Mouse (Mus musculus): ENCODE data around the gene Snta1. TPM values are rescaled to one million over a fixed set of nuclear protein-coding genes. Genes with fewer than 3 reads are reported as not detected.

Gene Snta1
- polyA plus RNA-seq, 1 experiment from 2014 or later: 4.4 TPM

DNA sequence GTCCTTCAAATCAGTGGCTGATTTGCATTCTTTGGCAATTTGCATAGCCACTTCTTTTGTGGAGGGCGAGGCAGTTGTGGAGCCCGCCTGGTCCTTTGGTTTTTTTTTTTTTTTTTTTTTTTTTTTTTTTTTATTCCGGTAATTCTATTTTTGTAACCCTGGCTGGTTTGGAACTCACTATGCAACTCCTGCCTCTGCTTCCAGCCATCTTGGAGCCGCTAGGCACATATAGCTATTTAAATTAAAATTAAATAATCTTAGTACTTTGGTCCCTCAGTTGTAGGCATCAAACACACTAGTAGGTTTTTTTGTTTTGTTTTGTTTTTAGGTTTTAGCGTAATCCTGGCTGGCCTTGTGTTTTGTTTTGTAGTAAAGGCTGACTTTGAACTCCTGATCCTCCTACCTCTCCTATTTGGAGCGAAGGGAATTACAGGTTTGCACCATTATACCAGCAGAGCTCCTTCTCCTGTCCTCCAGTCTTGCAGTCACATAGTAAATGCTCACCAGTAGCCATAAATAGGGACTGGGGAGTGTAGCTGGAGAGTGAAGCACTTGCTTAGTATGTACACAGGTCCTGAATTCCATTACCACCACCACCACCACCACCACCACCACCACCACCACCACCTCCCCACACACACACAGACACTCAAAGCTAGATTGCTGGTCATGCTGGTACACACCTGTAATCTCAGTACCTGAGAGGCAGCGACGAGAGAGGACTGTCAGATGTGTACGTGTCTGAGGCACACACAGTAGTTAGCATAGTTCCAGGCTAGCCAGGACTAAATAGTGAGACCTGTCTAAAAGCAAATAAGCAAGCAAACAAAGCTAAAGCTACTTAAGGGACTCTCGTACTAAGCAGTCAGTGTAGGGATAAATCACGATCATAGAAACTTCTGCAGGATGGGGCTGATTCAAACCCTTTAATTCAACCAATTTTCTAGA lies 19.3 kb upstream of the Snta1 start:
- Histone ChIP-seq H3K36me3 (ENCODE audit: control insufficient read depth, insufficient read depth, low read length) (no peaks in the 10 kb centered on the region), H3K27ac (ENCODE audit: low read depth, low read length) (peak overlapping the region; percentile 85), H3K4me3 (ENCODE audit: low read depth, low read length) (peak overlapping the region; percentile 25), H3K9ac (replicated peaks; ENCODE audit: low read depth, low read length) (peak overlapping the region; percentile 59), H3K4me2 (ENCODE audit: low read depth, low read length) (peak overlapping the region; percentile 58), H3K4me1 (ENCODE audit: control insufficient read depth, insufficient read depth, low read length) (peaks cover 10% of the 10 kb centered on the region), H3K27me3 (ENCODE audit: control insufficient read depth, insufficient read depth, low read length) (no peaks in the 10 kb centered on the region), H3K9me3 (ENCODE audit: control insufficient read depth, low read length) (no peaks in the 10 kb centered on the region)
- WGBS: 26% methylated on average over 11 of the region's 11 CpGs
- no peak for ATAC-seq (ENCODE audit: low read depth)

- Histone ChIP-seq H3K27me3 (ENCODE audit: control insufficient read depth, insufficient read depth, low read length) (no peaks in the 10 kb centered on the region), H3K36me3 (ENCODE audit: control insufficient read depth, insufficient read depth, low read length) (no peaks in the 10 kb centered on the region), H3K4me3 (ENCODE audit: low read depth, low read length) (peak overlapping the region; percentile 25), H3K27ac (ENCODE audit: low read depth, low read length) (peak overlapping the region; percentile 85), H3K9me3 (ENCODE audit: control insufficient read depth, low read length) (no peaks in the 10 kb centered on the region), H3K4me2 (ENCODE audit: low read depth, low read length) (peak overlapping the region; percentile 58), H3K9ac (replicated peaks; ENCODE audit: low read depth, low read length) (peak overlapping the region; percentile 59), H3K4me1 (ENCODE audit: control insufficient read depth, insufficient read depth, low read length) (peaks cover 10% of the 10 kb centered on the region)
- ATAC-seq (ENCODE audit: low read depth): peak; percentile 76
- WGBS: under 1% methylated on average over 25 of the region's 25 CpGs
Measured at GRCm38 (mm10) chr2:154426188-154426904, 18.4 kb upstream of the Snta1 start.

- no peak overlapping the region for H3K4me3 ChIP-seq (ENCODE audit: low read depth, low read length)
- ATAC-seq (ENCODE audit: low read depth): no peak
- H3K36me3 ChIP-seq (ENCODE audit: control insufficient read depth, insufficient read depth, low read length): no peaks in the 10 kb centered on the region
- H3K9ac ChIP-seq (replicated peaks; ENCODE audit: low read depth, low read length): no peak overlapping the region
- peaks cover 10% of the 10 kb centered on the region for H3K4me1 ChIP-seq (ENCODE audit: control insufficient read depth, insufficient read depth, low read length)
- WGBS: 85% methylated on average over 3 of the region's 3 CpGs
- H3K27ac ChIP-seq (ENCODE audit: low read depth, low read length): no peak overlapping the region
- H3K27me3 ChIP-seq (ENCODE audit: control insufficient read depth, insufficient read depth, low read length): no peaks in the 10 kb centered on the region
- no peak overlapping the region for H3K4me2 ChIP-seq (ENCODE audit: low read depth, low read length)
- H3K9me3 ChIP-seq (ENCODE audit: control insufficient read depth, low read length): no peaks in the 10 kb centered on the region
Measured at GRCm38 (mm10) chr2:154425522-154425921, 17.6 kb upstream of the Snta1 start.

DNA sequence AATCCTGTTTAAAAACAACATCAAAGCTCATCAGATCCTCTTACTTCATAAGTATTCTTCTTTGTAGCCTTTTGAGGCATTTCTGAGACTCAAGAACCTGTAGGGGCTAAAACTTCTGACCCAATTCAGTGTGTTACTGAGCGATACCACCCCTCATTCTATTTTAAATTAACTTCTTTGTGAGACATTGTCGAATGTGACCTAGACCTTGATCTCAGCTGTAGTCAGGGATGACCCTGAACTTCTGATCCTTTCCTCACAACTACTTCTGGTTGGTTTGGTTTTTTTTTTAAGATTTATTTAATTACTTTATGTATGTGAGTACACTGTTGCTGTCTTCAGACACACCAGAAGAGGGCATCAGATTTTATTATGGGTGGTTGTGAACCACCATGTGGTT lies 15.6 kb upstream of the Snta1 start:
- no peak overlapping the region for H3K4me2 ChIP-seq (ENCODE audit: low read depth, low read length)
- H3K27me3 ChIP-seq (ENCODE audit: control insufficient read depth, insufficient read depth, low read length): no peaks in the 10 kb centered on the region
- WGBS: 95% methylated on average over 2 of the region's 2 CpGs
- H3K4me3 ChIP-seq (ENCODE audit: low read depth, low read length): no peak overlapping the region
- no peak overlapping the region for H3K9ac ChIP-seq (replicated peaks; ENCODE audit: low read depth, low read length)
- no peaks in the 10 kb centered on the region for H3K36me3 ChIP-seq (ENCODE audit: control insufficient read depth, insufficient read depth, low read length)
- no peaks in the 10 kb centered on the region for H3K9me3 ChIP-seq (ENCODE audit: control insufficient read depth, low read length)
- peaks cover 10% of the 10 kb centered on the region for H3K4me1 ChIP-seq (ENCODE audit: control insufficient read depth, insufficient read depth, low read length)
- H3K27ac ChIP-seq (ENCODE audit: low read depth, low read length): no peak overlapping the region
- ATAC-seq (ENCODE audit: low read depth): no peak

- 71% methylated on average over 5 of the region's 5 CpGs for WGBS
- H3K4me2 ChIP-seq (ENCODE audit: low read depth, low read length): no peak overlapping the region
- H3K4me3 ChIP-seq (ENCODE audit: low read depth, low read length): no peak overlapping the region
- no peaks in the 10 kb centered on the region for H3K9me3 ChIP-seq (ENCODE audit: control insufficient read depth, low read length)
- no peak for ATAC-seq (ENCODE audit: low read depth)
- no peak overlapping the region for H3K27ac ChIP-seq (ENCODE audit: low read depth, low read length)
- peaks cover 5% of the 10 kb centered on the region for H3K4me1 ChIP-seq (ENCODE audit: control insufficient read depth, insufficient read depth, low read length)
- H3K27me3 ChIP-seq (ENCODE audit: control insufficient read depth, insufficient read depth, low read length): no peaks in the 10 kb centered on the region
- H3K36me3 ChIP-seq (ENCODE audit: control insufficient read depth, insufficient read depth, low read length): no peaks in the 10 kb centered on the region
- no peak overlapping the region for H3K9ac ChIP-seq (replicated peaks; ENCODE audit: low read depth, low read length)
Measured at GRCm38 (mm10) chr2:154422181-154422580, 14.3 kb upstream of the Snta1 start.

- H3K4me3 ChIP-seq (ENCODE audit: low read depth, low read length): no peak overlapping the region
- ATAC-seq (ENCODE audit: low read depth): peak; percentile 78
Measured at GRCm38 (mm10) chr2:154420942-154421731, 13.2 kb upstream of the Snta1 start.

DNA sequence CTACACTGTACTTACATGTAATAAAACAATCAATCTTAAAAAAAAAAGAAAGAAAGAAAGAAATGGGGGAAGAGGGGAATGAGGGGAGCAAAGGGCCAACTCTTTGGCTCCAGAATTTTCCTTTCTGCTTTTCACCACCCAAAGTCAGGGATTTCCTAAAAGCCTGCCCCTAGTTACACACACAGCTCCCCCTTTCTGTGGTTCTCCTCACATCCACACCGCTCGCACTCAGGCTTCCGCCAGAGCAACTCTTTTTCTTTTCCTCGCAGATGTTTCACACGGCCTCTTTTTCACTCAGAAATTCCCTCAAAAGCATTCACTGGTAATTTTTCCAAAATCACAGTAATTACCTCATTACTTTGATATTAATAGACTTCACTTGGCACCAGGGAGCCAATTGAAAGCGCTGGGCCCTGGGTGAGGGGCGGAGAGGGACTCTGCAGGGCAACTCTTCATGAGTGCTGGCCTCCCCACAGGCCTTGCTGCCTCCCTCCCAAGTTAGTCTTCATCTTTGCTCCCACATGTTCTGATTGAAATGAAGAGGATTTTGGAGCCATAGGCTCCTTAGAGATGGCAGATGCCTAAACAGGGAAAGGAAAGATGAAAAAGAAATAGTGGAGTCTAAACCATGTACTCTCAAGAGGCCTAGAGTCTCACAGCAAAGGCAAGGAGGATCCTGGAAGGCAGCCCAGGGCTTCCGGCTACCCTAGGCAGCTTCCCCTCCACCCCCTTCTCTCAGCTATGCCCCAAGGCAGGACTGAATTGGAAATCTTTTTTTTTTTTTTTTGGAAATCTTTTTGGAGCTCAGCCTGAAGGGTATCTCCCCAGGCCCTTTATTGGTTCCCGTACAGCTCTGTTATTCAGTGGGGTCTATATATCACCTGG lies 12.0 kb upstream of the Snta1 start:
- H3K27me3 ChIP-seq (ENCODE audit: control insufficient read depth, insufficient read depth, low read length): no peaks in the 10 kb centered on the region
- no peak overlapping the region for H3K4me2 ChIP-seq (ENCODE audit: low read depth, low read length)
- H3K9ac ChIP-seq (replicated peaks; ENCODE audit: low read depth, low read length): no peak overlapping the region
- H3K9me3 ChIP-seq (ENCODE audit: control insufficient read depth, low read length): no peaks in the 10 kb centered on the region
- H3K36me3 ChIP-seq (ENCODE audit: control insufficient read depth, insufficient read depth, low read length): no peaks in the 10 kb centered on the region
- no peaks in the 10 kb centered on the region for H3K4me1 ChIP-seq (ENCODE audit: control insufficient read depth, insufficient read depth, low read length)
- no peak overlapping the region for H3K4me3 ChIP-seq (ENCODE audit: low read depth, low read length)
- no peak overlapping the region for H3K27ac ChIP-seq (ENCODE audit: low read depth, low read length)
- ATAC-seq (ENCODE audit: low read depth): no peak
- WGBS: 68% methylated on average over 9 of the region's 9 CpGs

More at GRCm38 (mm10) chr2:154420942-154421731, 13.2 kb upstream of the Snta1 start:
- no peak overlapping the region for H3K4me2 ChIP-seq (ENCODE audit: low read depth, low read length)
- H3K9me3 ChIP-seq (ENCODE audit: control insufficient read depth, low read length): no peaks in the 10 kb centered on the region
- 20% methylated on average over 7 of the region's 7 CpGs for WGBS
- H3K27me3 ChIP-seq (ENCODE audit: control insufficient read depth, insufficient read depth, low read length): no peaks in the 10 kb centered on the region
- no peak overlapping the region for H3K9ac ChIP-seq (replicated peaks; ENCODE audit: low read depth, low read length)
- H3K4me1 ChIP-seq (ENCODE audit: control insufficient read depth, insufficient read depth, low read length): no peaks in the 10 kb centered on the region; the same call in 1 of the 2 replicates
- H3K27ac ChIP-seq (ENCODE audit: low read depth, low read length): peak overlapping the region; percentile 39; the same call in 1 of the 2 replicates
- no peaks in the 10 kb centered on the region for H3K36me3 ChIP-seq (ENCODE audit: control insufficient read depth, insufficient read depth, low read length)

GRCm38 (mm10) chr2:154418001-154418400 lies 10.1 kb upstream of the Snta1 start:
- ATAC-seq (ENCODE audit: low read depth): no peak
- no peak overlapping the region for H3K27ac ChIP-seq (ENCODE audit: low read depth, low read length)
- 91% methylated on average over 7 of the region's 7 CpGs for whole genome bisulfite sequencing
- no peak overlapping the region for H3K4me2 ChIP-seq (ENCODE audit: low read depth, low read length)
- H3K36me3 ChIP-seq (ENCODE audit: control insufficient read depth, insufficient read depth, low read length): no peaks in the 10 kb centered on the region
- H3K27me3 ChIP-seq (ENCODE audit: control insufficient read depth, insufficient read depth, low read length): no peaks in the 10 kb centered on the region
- no peak overlapping the region for H3K4me3 ChIP-seq (ENCODE audit: low read depth, low read length)
- no peaks in the 10 kb centered on the region for H3K4me1 ChIP-seq (ENCODE audit: control insufficient read depth, insufficient read depth, low read length)
- H3K9me3 ChIP-seq (ENCODE audit: control insufficient read depth, low read length): no peaks in the 10 kb centered on the region
- no peak overlapping the region for H3K9ac ChIP-seq (replicated peaks; ENCODE audit: low read depth, low read length)
